10 mouse cellular contexts compared by ENCODE assay signal in the genomic region with DNA sequence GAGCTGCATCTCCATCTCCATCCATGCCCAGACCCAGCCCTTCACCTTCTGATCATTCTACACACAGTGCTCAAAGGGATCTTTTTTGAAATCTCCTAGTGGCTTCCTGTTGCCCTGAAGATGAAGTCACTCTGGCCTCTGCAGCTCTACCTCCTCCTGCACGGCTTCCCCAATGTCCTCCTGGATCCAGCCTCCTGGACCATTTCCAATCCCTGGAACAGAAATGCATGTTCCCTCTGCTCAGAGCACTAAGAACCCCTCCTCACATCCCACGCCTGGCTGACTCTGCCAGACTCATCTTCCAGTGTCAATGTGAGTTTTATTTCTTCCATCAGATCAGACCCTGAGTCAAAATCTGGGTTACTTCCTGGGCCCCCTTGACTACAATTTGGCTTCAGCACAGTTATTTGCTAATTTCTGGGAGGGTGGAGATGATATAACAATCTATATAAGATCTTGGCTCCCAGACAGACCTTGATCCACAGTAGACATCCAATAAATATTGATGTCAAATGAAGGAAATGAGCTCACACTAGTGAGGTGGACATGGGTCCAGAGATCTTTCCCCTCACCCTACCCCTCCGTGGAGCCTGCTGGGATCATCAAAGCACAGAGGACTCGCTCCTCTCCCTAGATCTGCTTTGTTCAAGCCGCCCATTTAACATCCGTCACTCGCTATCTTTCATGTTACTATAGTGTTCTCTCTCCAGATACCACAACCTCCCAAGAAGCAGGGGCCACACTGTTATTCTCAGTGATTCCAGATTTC. TPM values are rescaled to one million over a fixed set of nuclear protein-coding genes. Genes with fewer than 3 reads are reported as not detected.
A peak's percentile ranks its signal among the peaks of the same experiment; 100 is the strongest.
DNase-seq lines count a peak whose midpoint lies in the region; ATAC-seq lines count a peak whose summit lies in the region.
"Had no signal": no experiment of that assay in that cellular context is flagged by ENCODE, and none has a peak within 500 bp of the region (broad histone marks: within the 10 kb centered on the region; RNA-seq: fewer than 3 reads in every experiment).

No protein-coding gene starts in this region.

- no peak overlapping the region for H3K27ac ChIP-seq in midbrain, embryonic 14.5 days (replicated peaks; ENCODE audit: low read depth, low read length)
- no peak overlapping the region for H3K27ac ChIP-seq in midbrain, embryonic 10.5 days (replicated peaks)
- H3K27ac ChIP-seq in neural tube, embryonic 15.5 days (replicated peaks), result peak overlapping the region; percentile 67; the same call in 1 of the 2 replicates
- no peak overlapping the region for H3K27ac ChIP-seq in forebrain, embryonic 15.5 days (replicated peaks)
- H3K27ac ChIP-seq: embryonic facial prominence, embryonic 15.5 days; limb, embryonic 15.5 days had no signal

- no peak overlapping the region for H3K4me2 ChIP-seq in midbrain, embryonic 14.5 days (ENCODE audit: low read length)
- 0 out of 2 replicates have a peak overlapping the region, but pooled peaks have one; percentile 2 for H3K4me2 ChIP-seq in neural tube, embryonic 15.5 days
- H3K4me2 ChIP-seq in forebrain, embryonic 15.5 days (replicated peaks), result no peak overlapping the region
- H3K4me2 ChIP-seq: embryonic facial prominence, embryonic 15.5 days; limb, embryonic 15.5 days had no signal

- H3K27me3 ChIP-seq in midbrain, embryonic 14.5 days (ENCODE audit: control insufficient read depth, insufficient read depth, low read length), result no peaks in the 10 kb centered on the region
- H3K27me3 ChIP-seq in midbrain, embryonic 10.5 days (ENCODE audit: low read depth, poor library complexity, severe bottlenecking), result no peaks in the 10 kb centered on the region
- H3K27me3 ChIP-seq in neural tube, embryonic 15.5 days (replicated peaks), result no peaks in the 10 kb centered on the region
- H3K27me3 ChIP-seq in forebrain, embryonic 15.5 days, result no peaks in the 10 kb centered on the region
- H3K27me3 ChIP-seq: embryonic facial prominence, embryonic 15.5 days; limb, embryonic 15.5 days had no signal

- ATAC-seq in frontal cortex, adult (ENCODE audit: low TSS enrichment), result peak; percentile 70
- no peak for ATAC-seq in midbrain, embryonic 14.5 days (ENCODE audit: low FRiP score, low TSS enrichment)
- no peak for ATAC-seq in neural tube, embryonic 15.5 days (ENCODE audit: low FRiP score)
- no peak for ATAC-seq in forebrain, embryonic 15.5 days (replicated peaks)

- peaks cover 3% of the 10 kb centered on the region; the same call in 1 of the 2 replicates for H3K36me3 ChIP-seq in midbrain, embryonic 14.5 days (ENCODE audit: control insufficient read depth, insufficient read depth, low read length)
- peaks cover 16% of the 10 kb centered on the region for H3K36me3 ChIP-seq in midbrain, embryonic 10.5 days
- H3K36me3 ChIP-seq in neural tube, embryonic 15.5 days, result peaks cover 21% of the 10 kb centered on the region
- H3K36me3 ChIP-seq in forebrain, embryonic 15.5 days, result peaks cover 19% of the 10 kb centered on the region
- H3K36me3 ChIP-seq: embryonic facial prominence, embryonic 15.5 days; limb, embryonic 15.5 days had no signal

- H3K4me3 ChIP-seq in midbrain, embryonic 14.5 days (replicated peaks; ENCODE audit: low read depth, low read length), result no peak overlapping the region
- no peak overlapping the region for H3K4me3 ChIP-seq in midbrain, embryonic 10.5 days
- H3K4me3 ChIP-seq in neural tube, embryonic 15.5 days (replicated peaks), result no peak overlapping the region
- H3K4me3 ChIP-seq in forebrain, embryonic 15.5 days, result no peak overlapping the region
- H3K4me3 ChIP-seq: embryonic facial prominence, embryonic 15.5 days; limb, embryonic 15.5 days had no signal

- peaks cover 7% of the 10 kb centered on the region; the same call in 1 of the 2 replicates for H3K4me1 ChIP-seq in midbrain, embryonic 14.5 days (ENCODE audit: control insufficient read depth, insufficient read depth, low read length)
- peaks cover 6% of the 10 kb centered on the region for H3K4me1 ChIP-seq in midbrain, embryonic 10.5 days
- peaks cover 27% of the 10 kb centered on the region for H3K4me1 ChIP-seq in neural tube, embryonic 15.5 days
- H3K4me1 ChIP-seq in forebrain, embryonic 15.5 days, result peaks cover 16% of the 10 kb centered on the region

- no peak for DNase-seq in frontal cortex, postnatal 14 days (ENCODE audit: low spot score in 2 of 2)
- peak; percentile 22 for DNase-seq in midbrain, embryonic 14.5 days
- no peak for DNase-seq in midbrain, embryonic 10.5 days (ENCODE audit: low spot score)
- peak; percentile 29 to 36 for DNase-seq in gastrocnemius, postnatal 4 days (ENCODE audit: low spot score in 2 of 2)
- no peak for DNase-seq in yolk sac, embryonic 10.5 days (ENCODE audit: low spot score)

- H3K9ac ChIP-seq in midbrain, embryonic 14.5 days (replicated peaks; ENCODE audit: low read length), result no peak overlapping the region
- H3K9ac ChIP-seq in neural tube, embryonic 15.5 days (replicated peaks), result no peak overlapping the region
- no peak overlapping the region for H3K9ac ChIP-seq in forebrain, embryonic 15.5 days (replicated peaks)
- H3K9ac ChIP-seq: embryonic facial prominence, embryonic 15.5 days; limb, embryonic 15.5 days had no signal

- H3K9me3 ChIP-seq in midbrain, embryonic 14.5 days (ENCODE audit: control insufficient read depth, low read length), result no peaks in the 10 kb centered on the region
- no peaks in the 10 kb centered on the region; the same call in 1 of the 2 replicates for H3K9me3 ChIP-seq in midbrain, embryonic 10.5 days (replicated peaks)
- no peaks in the 10 kb centered on the region for H3K9me3 ChIP-seq in neural tube, embryonic 15.5 days (replicated peaks)
- H3K9me3 ChIP-seq in forebrain, embryonic 15.5 days, result no peaks in the 10 kb centered on the region; the same call in 1 of the 2 replicates
- H3K9me3 ChIP-seq: embryonic facial prominence, embryonic 15.5 days; limb, embryonic 15.5 days had no signal

- WGBS in midbrain, embryonic 14.5 days, result 65% methylated on average over 7 of the region's 7 CpGs
- WGBS in midbrain, embryonic 10.5 days, result 83% methylated on average over 7 of the region's 7 CpGs
- WGBS in neural tube, embryonic 15.5 days, result 67% methylated on average over 7 of the region's 7 CpGs
- WGBS in forebrain, embryonic 15.5 days, result 70% methylated on average over 7 of the region's 7 CpGs

RNA-seq across cellular contexts. Expression of gene Tmod2, which starts 10.8 kb away (rescaled TPM):
- polyA plus RNA-seq in midbrain, embryonic 14.5 days (2014; fragmentation: Nextera tagmentation; extraction: Ambion mirVana), result 244 and 248 TPM in 2 replicates
- 39.1 and 52.2 TPM in 2 replicates for polyA plus RNA-seq in midbrain, embryonic 10.5 days (2016; fragmentation: Nextera tagmentation; extraction: Ambion mirVana)
- 10 to 100 TPM; 22.5 to 28.1 TPM for total RNA-seq in gastrocnemius, postnatal 4 days (2021)
- polyA plus RNA-seq in neural tube, embryonic 15.5 days (2015; fragmentation: Nextera tagmentation; extraction: Ambion mirVana), result 252 and 283 TPM in 2 replicates
- polyA plus RNA-seq in forebrain, embryonic 15.5 days (2015; fragmentation: Nextera tagmentation; extraction: Ambion mirVana), result 233 and 250 TPM in 2 replicates

RNA-seq across cellular contexts. Expression of gene Lysmd2, which starts 25.2 kb away (rescaled TPM):
- 29.0 and 34.3 TPM in 2 replicates for polyA plus RNA-seq in midbrain, embryonic 14.5 days (2014; fragmentation: Nextera tagmentation; extraction: Ambion mirVana)
- 9.3 and 12.1 TPM in 2 replicates for polyA plus RNA-seq in midbrain, embryonic 10.5 days (2016; fragmentation: Nextera tagmentation; extraction: Ambion mirVana)
- total RNA-seq in gastrocnemius, postnatal 4 days (2021), result 10 to 100 TPM; 17.6 to 20.1 TPM
- 33.8 and 39.5 TPM in 2 replicates for polyA plus RNA-seq in neural tube, embryonic 15.5 days (2015; fragmentation: Nextera tagmentation; extraction: Ambion mirVana)
- polyA plus RNA-seq in forebrain, embryonic 15.5 days (2015; fragmentation: Nextera tagmentation; extraction: Ambion mirVana), result 26.1 and 29.0 TPM in 2 replicates

RNA-seq across cellular contexts. Expression of gene Tmod3, which starts 40.9 kb away (rescaled TPM):
- polyA plus RNA-seq in midbrain, embryonic 14.5 days (2014; fragmentation: Nextera tagmentation; extraction: Ambion mirVana), result 61.8 and 73.0 TPM in 2 replicates
- 90.8 and 95.5 TPM in 2 replicates for polyA plus RNA-seq in midbrain, embryonic 10.5 days (2016; fragmentation: Nextera tagmentation; extraction: Ambion mirVana)
- 10 to 100 TPM; 52.4 to 59.7 TPM for total RNA-seq in gastrocnemius, postnatal 4 days (2021)
- 68.1 and 77.0 TPM in 2 replicates for polyA plus RNA-seq in neural tube, embryonic 15.5 days (2015; fragmentation: Nextera tagmentation; extraction: Ambion mirVana)
- polyA plus RNA-seq in forebrain, embryonic 15.5 days (2015; fragmentation: Nextera tagmentation; extraction: Ambion mirVana), result 99.1 and 107 TPM in 2 replicates

Comparison
In these comparisons a context has a peak if more than half of its experiments do, and no peak if none do; other contexts are left out.
1. DNase-seq: peak in midbrain, embryonic 14.5 days (single experiment) and gastrocnemius, postnatal 4 days (2 of 2); none in frontal cortex, postnatal 14 days (0 of 2), midbrain, embryonic 10.5 days (single experiment) and yolk sac, embryonic 10.5 days (single experiment).